Mouse (Mus musculus) E14TG2a.4 (cell line): ENCODE measurements around the gene Wdr73.

Experiments used
- CTCF ChIP-seq: conservative IDR thresholded peaks from 2 replicates; pipeline ENCODE4 v1.5.1; 2014; ENCODE audit warnings: low read length
- NANOG ChIP-seq: IDR thresholded peaks from 2 replicates; pipeline ENCODE4 v1.6.1; 2014; ENCODE audit warnings: borderline replicate concordance, low read length, mixed read lengths
- POU5F1 ChIP-seq: IDR thresholded peaks from 2 replicates; pipeline ENCODE4 v1.6.1; 2014; ENCODE audit warnings: low read length, borderline replicate concordance

- TF ChIP-seq CTCF = peak; percentile 79
- TF ChIP-seq NANOG = no peak
- TF ChIP-seq POU5F1 = no peak
Observed at GRCm38 (mm10) chr7:80849710-80850109, 51.4 kb downstream of the Wdr73 start.
